Mouse (Mus musculus) heart, embryonic 16.5 days (tissue): Measurements from ENCODE around the gene Timm17a. TPM values are rescaled to one million over a fixed set of nuclear protein-coding genes. Genes with fewer than 3 reads are reported as not detected.
A peak's percentile ranks its signal among the peaks of the same experiment; 100 is the strongest.

Experiments used
- ATAC-seq: fragments of 200-750 bp; cut with Nextera tagmentation; replicated peaks from 2 replicates; pipeline ENCODE4 v1.8.0; 2017; ENCODE audit warnings: moderate number of reproducible peaks; ENCODE audit not compliant: insufficient read depth, low FRiP score; ENCODE audit errors: extremely low read depth
- H3K27ac ChIP-seq: fragments of 300-500 bp; sonication (generic); 2 replicates; pipeline ENCODE4 v1.5.1; 2014; ENCODE audit warnings: mild to moderate bottlenecking, low read length, control low read depth, moderate library complexity
- H3K27me3 ChIP-seq: fragments of 300-500 bp; sonication (generic); 2 replicates; pipeline ENCODE4 v1.6.1; 2014; ENCODE audit warnings: low read length, mixed read lengths; ENCODE audit not compliant: control insufficient read depth, insufficient read depth
- H3K36me3 ChIP-seq: fragments of 300-500 bp; sonication (generic); 2 replicates; pipeline ENCODE4 v1.6.1; 2014; ENCODE audit not compliant: control insufficient read depth, insufficient read depth
- H3K4me1 ChIP-seq: fragments of 300-500 bp; sonication (generic); 2 replicates; pipeline ENCODE4 v1.6.1; 2014; ENCODE audit warnings: low read length, mixed read lengths; ENCODE audit not compliant: control insufficient read depth, insufficient read depth
- H3K4me2 ChIP-seq: fragments of 300-500 bp; sonication (generic); 2 replicates; pipeline ENCODE4 v1.6.1; 2014; ENCODE audit warnings: low read depth, mild to moderate bottlenecking, control low read depth, low read length
- H3K4me3 ChIP-seq: fragments of 300-500 bp; sonication (generic); 2 replicates; pipeline ENCODE4 v1.5.1; 2014; ENCODE audit warnings: mild to moderate bottlenecking, control low read depth, low read length
- H3K9ac ChIP-seq: fragments of 300-500 bp; sonication (generic); 2 replicates; pipeline ENCODE4 v1.6.1; 2014; ENCODE audit warnings: low read length, control low read depth
- H3K9me3 ChIP-seq: fragments of 300-500 bp; sonication (generic); replicated peaks from 2 replicates; pipeline ENCODE4 v1.6.1; 2016; ENCODE audit warnings: low read length; ENCODE audit not compliant: control insufficient read depth
- WGBS: fragments of 180-500 bp; shearing (Covaris S2); extraction: QIAGEN DNeasy Blood & Tissue Kit; methylation state at CpG from one replicate; pipeline ENCODE4 v1.1.7; 2014; 5-methylcytosine and 5-hydroxymethylcytosine counted together
- polyA plus RNA-seq: library from polyadenylated mRNA; unstranded; fragments of >200 nt; fragmentation: Nextera tagmentation; extraction: Ambion mirVana; gene quantifications from 2 replicates; pipeline ENCODE4 v1.2.1, GENCODE M21; 2015

Timm17a gene
- polyA plus RNA-seq, 1 experiment from 2014 or later, result 342 TPM

DNA sequence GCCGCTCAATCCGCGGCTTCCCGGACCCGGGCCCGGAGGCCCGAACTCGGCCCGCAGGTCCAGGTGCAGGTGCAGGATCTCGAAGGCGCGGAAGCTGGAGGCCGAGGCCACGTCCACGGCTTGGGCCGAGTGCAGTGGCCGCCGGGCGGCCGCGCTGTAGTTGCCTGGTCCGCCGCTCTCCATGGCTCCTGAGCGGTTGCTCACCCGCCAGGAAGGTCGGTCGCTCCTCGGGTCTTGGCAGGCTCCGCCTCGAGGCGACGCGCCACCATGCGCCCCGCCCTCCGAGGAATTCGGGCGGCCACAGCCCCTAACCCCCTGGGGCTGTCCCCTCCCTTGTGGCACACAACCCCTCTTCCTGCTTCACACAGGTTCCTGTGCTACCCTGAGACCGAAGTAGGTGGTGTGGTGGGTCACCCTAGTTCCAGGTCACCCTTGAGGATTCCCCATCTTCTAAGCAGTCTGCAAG lies 29.7 kb downstream of the Timm17a start, which contains the start of gene Rnpep:
Rnpep (minus strand) TSS at position 259 of the 466 bp plus-strand sequence.
- peak within 1 kb of the TSS; percentile 96 for H3K4me3 ChIP-seq
- peak; percentile 84 for ATAC-seq
- H3K27me3 ChIP-seq, result no peaks in the 10 kb centered on the region
- peak within 1 kb of the TSS; percentile 93 for H3K4me2 ChIP-seq
- peaks cover 12% of the 10 kb centered on the region for H3K4me1 ChIP-seq
- H3K36me3 ChIP-seq, result no peaks in the 10 kb centered on the region
- WGBS, result under 1% methylated on average over 39 of the region's 39 CpGs
- H3K9ac ChIP-seq, result peak within 1 kb of the TSS; percentile 98
- peak within 1 kb of the TSS; percentile 93 for H3K27ac ChIP-seq
- H3K9me3 ChIP-seq, result no peaks in the 10 kb centered on the region

DNA sequence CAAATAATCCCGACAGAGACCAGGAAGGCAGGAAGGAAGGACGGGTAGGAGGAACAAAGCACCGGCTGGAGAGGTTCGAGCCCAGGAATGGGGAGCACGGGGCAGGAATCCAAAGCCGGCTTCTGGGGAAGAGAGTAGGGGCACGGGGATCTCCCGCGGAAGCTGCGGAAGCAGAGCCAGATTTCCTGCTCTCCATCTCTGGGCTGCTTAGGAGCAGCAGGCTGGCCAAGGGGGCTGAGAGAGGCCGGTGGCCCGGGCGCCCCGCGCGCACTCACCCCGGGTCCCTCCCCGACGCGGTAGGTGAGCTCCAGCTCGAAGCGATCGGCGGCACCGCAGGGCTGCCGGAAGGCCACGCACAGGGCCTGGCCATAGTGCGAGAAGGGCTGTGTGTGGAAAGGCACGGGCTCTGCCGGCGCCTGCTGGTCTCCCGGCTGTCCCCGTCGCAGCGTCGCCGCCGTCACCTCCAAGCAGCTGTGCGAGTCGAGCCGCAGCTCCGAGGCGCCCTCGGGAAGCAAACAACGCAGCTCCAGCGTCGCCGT lies 30.2 kb downstream of the Timm17a start:
- Histone ChIP-seq H3K27me3 (no peaks in the 10 kb centered on the region), H3K4me3 (peak overlapping the region; percentile 96), H3K36me3 (peaks cover 3% of the 10 kb centered on the region), H3K4me2 (peak overlapping the region; percentile 93), H3K4me1 (peaks cover 12% of the 10 kb centered on the region), H3K9ac (peak overlapping the region; percentile 98), H3K9me3 (no peaks in the 10 kb centered on the region), H3K27ac (peak overlapping the region; percentile 93)
- peak; percentile 61 for ATAC-seq
- WGBS, result under 1% methylated on average over 48 of the region's 48 CpGs

DNA sequence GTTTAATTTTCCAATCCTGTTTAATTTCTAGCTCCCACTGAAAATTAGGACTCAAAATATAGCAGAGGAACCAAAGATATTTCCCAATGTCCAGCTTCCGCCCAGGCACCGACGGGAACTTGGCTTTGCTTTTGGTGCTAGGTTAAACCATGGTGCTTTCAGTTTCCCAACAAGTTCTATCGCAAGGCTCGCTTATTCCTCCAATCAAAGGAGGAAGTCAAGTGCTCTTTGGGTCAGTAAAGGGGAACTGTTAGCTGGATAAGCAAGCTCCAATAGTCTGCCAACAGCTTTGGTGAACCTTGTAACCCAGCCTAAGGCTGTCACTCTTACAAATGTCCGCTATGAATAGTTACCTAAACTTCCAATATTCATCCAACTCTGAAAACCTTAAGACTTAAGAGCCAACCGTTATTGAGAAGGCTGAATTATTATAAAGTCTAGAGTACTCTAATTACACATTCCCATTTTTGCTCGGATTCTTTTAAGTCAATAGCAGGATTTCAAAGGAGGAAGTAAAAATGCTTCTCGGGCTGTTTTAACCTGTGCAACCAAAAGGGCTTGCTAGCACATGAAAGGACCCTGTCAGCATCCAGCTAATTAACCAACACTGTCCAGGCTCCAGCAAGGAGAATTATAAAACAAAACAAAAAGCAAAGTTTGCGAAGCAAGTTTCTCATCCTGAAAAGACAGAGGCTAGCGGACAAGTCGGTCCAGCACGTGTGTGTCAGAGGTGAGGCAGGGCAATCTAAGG lies 30.9 kb downstream of the Timm17a start:
- peak overlapping the region; percentile 93 for H3K27ac ChIP-seq
- H3K4me2 ChIP-seq, result peak overlapping the region; percentile 93
- H3K9ac ChIP-seq, result peak overlapping the region; percentile 98
- peaks cover 8% of the 10 kb centered on the region for H3K36me3 ChIP-seq
- ATAC-seq, result no peak
- H3K9me3 ChIP-seq, result no peaks in the 10 kb centered on the region
- H3K27me3 ChIP-seq, result no peaks in the 10 kb centered on the region
- H3K4me3 ChIP-seq, result peak overlapping the region; percentile 96
- peaks cover 12% of the 10 kb centered on the region for H3K4me1 ChIP-seq
- WGBS, result 33% methylated on average over 13 of the region's 13 CpGs

- peaks cover 12% of the 10 kb centered on the region for H3K4me1 ChIP-seq
- peaks cover 15% of the 10 kb centered on the region for H3K36me3 ChIP-seq
- H3K9ac ChIP-seq, result no peak overlapping the region
- WGBS, result 96% methylated on average over 17 of the region's 17 CpGs
- H3K27me3 ChIP-seq, result no peaks in the 10 kb centered on the region
- ATAC-seq, result no peak
- H3K4me3 ChIP-seq, result no peak overlapping the region
- H3K27ac ChIP-seq, result no peak overlapping the region
- no peak overlapping the region; the same call in 1 of the 2 replicates for H3K4me2 ChIP-seq
- H3K9me3 ChIP-seq, result no peaks in the 10 kb centered on the region
Observed at GRCm38 (mm10) chr1:135281841-135282240, 31.7 kb downstream of the Timm17a start.

GRCm38 (mm10) chr1:135280646-135281045 lies 32.9 kb downstream of the Timm17a start:
- Histone ChIP-seq H3K27me3 (no peaks in the 10 kb centered on the region), H3K36me3 (peaks cover 26% of the 10 kb centered on the region), H3K9me3 (no peaks in the 10 kb centered on the region), H3K4me2 (0 out of 2 replicates have a peak overlapping the region, but pooled peaks have one; percentile 4), H3K9ac (no peak overlapping the region), H3K27ac (no peak overlapping the region), H3K4me1 (peaks cover 12% of the 10 kb centered on the region), H3K4me3 (no peak overlapping the region)
- 41% methylated on average over 9 of the region's 9 CpGs for WGBS
- peak; percentile 67 for ATAC-seq

GRCm38 (mm10) chr1:135271371-135271770 lies 42.2 kb downstream of the Timm17a start:
- Histone ChIP-seq H3K27ac (no peak overlapping the region), H3K4me2 (no peak overlapping the region), H3K27me3 (no peaks in the 10 kb centered on the region), H3K36me3 (peaks cover 31% of the 10 kb centered on the region), H3K4me3 (no peak overlapping the region), H3K9ac (no peak overlapping the region), H3K9me3 (no peaks in the 10 kb centered on the region), H3K4me1 (no peaks in the 10 kb centered on the region)
- ATAC-seq, result no peak
- WGBS, result 85% methylated on average over 9 of the region's 9 CpGs

GRCm38 (mm10) chr1:135267663-135268446 lies 45.7 kb downstream of the Timm17a start:
- WGBS, result 77% methylated on average over 10 of the region's 10 CpGs
- H3K4me2 ChIP-seq, result no peak overlapping the region
- H3K4me3 ChIP-seq, result no peak overlapping the region
- no peaks in the 10 kb centered on the region for H3K9me3 ChIP-seq
- H3K27me3 ChIP-seq, result no peaks in the 10 kb centered on the region
- ATAC-seq, result no peak
- no peak overlapping the region for H3K9ac ChIP-seq
- peaks cover 46% of the 10 kb centered on the region for H3K36me3 ChIP-seq
- no peaks in the 10 kb centered on the region for H3K4me1 ChIP-seq
- H3K27ac ChIP-seq, result no peak overlapping the region

DNA sequence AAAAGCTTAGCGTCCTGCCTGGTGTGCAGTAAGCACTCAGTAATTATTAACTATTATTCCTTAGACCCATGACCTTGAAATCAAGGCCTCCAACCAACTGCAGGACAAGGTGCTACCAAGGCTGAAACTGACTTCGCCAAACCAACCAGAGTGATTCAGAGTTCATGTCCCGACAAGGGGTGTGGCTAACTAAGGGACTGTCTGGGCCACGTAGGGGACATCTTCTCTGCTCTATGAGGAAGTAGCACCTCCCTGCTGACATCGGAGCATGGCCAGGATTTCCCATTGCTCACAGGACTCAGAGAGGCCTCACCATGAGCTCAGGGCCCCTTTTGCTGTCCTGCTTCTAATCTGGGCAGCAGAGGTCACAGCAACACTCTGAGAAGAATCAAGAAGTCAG lies 47.7 kb downstream of the Timm17a start:
- H3K27ac ChIP-seq, result no peak overlapping the region
- peaks cover 46% of the 10 kb centered on the region for H3K36me3 ChIP-seq
- 70% methylated on average over 5 of the region's 5 CpGs for WGBS
- no peak for ATAC-seq
- H3K4me1 ChIP-seq, result peaks cover under 1% of the 10 kb centered on the region
- no peak overlapping the region for H3K4me2 ChIP-seq
- H3K9me3 ChIP-seq, result no peaks in the 10 kb centered on the region
- no peak overlapping the region for H3K9ac ChIP-seq
- H3K27me3 ChIP-seq, result no peaks in the 10 kb centered on the region
- H3K4me3 ChIP-seq, result no peak overlapping the region
